Mouse (Mus musculus) ES-E14 (cell line): ENCODE measurements at regions not wholly inside any gene's neighbourhood (a gene's known extent, or its start where the extent isn't known, plus 50 kb on each side); places are given as distances from the start of the nearest gene placed in this dataset.

Experiments
- DNase-seq: peaks from one replicate; pipeline ENCODE4 v3.0.0-alpha.2; 2013; ENCODE audit warnings: low read depth, low spot score
- H3K27ac ChIP-seq: 2 replicates; pipeline ENCODE4 v1.5.1; 2012; ENCODE audit warnings: low read depth, mild to moderate bottlenecking, low read length, moderate library complexity, mixed read lengths; ENCODE audit not compliant: poor library complexity, insufficient read depth, severe bottlenecking
- H3K36me3 ChIP-seq: 2 replicates; pipeline ENCODE4 v1.6.1; 2012; ENCODE audit warnings: mild to moderate bottlenecking, low read length, moderate library complexity, mixed read lengths; ENCODE audit not compliant: control insufficient read depth, poor library complexity, insufficient read depth, severe bottlenecking
- H3K4me1 ChIP-seq, 2 experiments: fragments of 150-350 bp in 1 of 2; sonication (generic) in 1 of 2; 2 replicates each; pipeline ENCODE4 v1.6.1; 2012; ENCODE audit warnings: low read length in 2 of 2, mild to moderate bottlenecking in 1 of 2, mixed read lengths in 1 of 2; ENCODE audit not compliant: control insufficient read depth in 2 of 2, insufficient read depth in 2 of 2, poor library complexity in 1 of 2
- H3K4me3 ChIP-seq, 2 experiments: fragments of 150-350 bp in 1 of 2; sonication (generic) in 1 of 2; 2 replicates each; pipeline ENCODE4 v1.5.1; 2012; ENCODE audit warnings: low read length in 2 of 2, low read depth in 1 of 2, mild to moderate bottlenecking in 1 of 2, mixed read lengths in 1 of 2; ENCODE audit not compliant: insufficient read depth in 1 of 2, poor library complexity in 1 of 2, severe bottlenecking in 1 of 2
- H3K9ac ChIP-seq: 2 replicates; pipeline ENCODE4 v1.6.1; 2012; ENCODE audit warnings: low read depth, mild to moderate bottlenecking, low read length, mixed read lengths; ENCODE audit not compliant: poor library complexity, insufficient read depth, severe bottlenecking
- H3K9me3 ChIP-seq: fragments of 150-350 bp; sonication (generic); 2 replicates; pipeline ENCODE4 v1.6.1; 2012; ENCODE audit warnings: low read depth, mild to moderate bottlenecking, low read length; ENCODE audit not compliant: control insufficient read depth, insufficient read depth
- CHD2 ChIP-seq: IDR thresholded peaks from 2 replicates; pipeline ENCODE4 v1.6.1; 2014; ENCODE audit warnings: mild to moderate bottlenecking, low read depth, low read length, inconsistent platforms
- HCFC1 ChIP-seq: IDR thresholded peaks from 2 replicates; pipeline ENCODE4 v1.6.1; 2012; ENCODE audit warnings: low read length, inconsistent platforms, borderline replicate concordance; ENCODE audit not compliant: insufficient read depth
- MAFK ChIP-seq: IDR thresholded peaks from 2 replicates; pipeline ENCODE4 v1.6.1; 2014; ENCODE audit warnings: mild to moderate bottlenecking, low read depth, low read length, inconsistent platforms; ENCODE audit not compliant: insufficient read depth
- ZC3H11A ChIP-seq: IDR thresholded peaks from 2 replicates; pipeline ENCODE4 v1.6.1; 2012; ENCODE audit warnings: low read depth, mild to moderate bottlenecking, inconsistent platforms, low read length, borderline replicate concordance
- ZNF384 ChIP-seq: IDR thresholded peaks from 2 replicates; pipeline ENCODE4 v1.6.1; 2012; ENCODE audit warnings: low read depth, low read length, inconsistent platforms
- in situ Hi-C, 2 experiments: fragments of 600-800 bp; cut with MboI; formaldehyde crosslinking; loops; one replicate each; pipeline ENCODE4 v1.15.1; 2025; ENCODE audit warnings: low sequenced_read_pairs in 2 of 2, inconsistent platforms in 1 of 2; ENCODE audit not compliant: unreplicated experiment in 2 of 2

- no peaks in the 10 kb centered on the region for H3K4me1 ChIP-seq
- no peak overlapping the region for H3K27ac ChIP-seq
- TF ChIP-seq ZNF384: no peak
- no peak for TF ChIP-seq MAFK
- TF ChIP-seq ZC3H11A: no peak
- no peak for TF ChIP-seq CHD2
- no peak for TF ChIP-seq HCFC1
- DNase-seq: no peak
- no peaks in the 10 kb centered on the region for H3K9me3 ChIP-seq
- H3K4me3 ChIP-seq: no peak overlapping the region
- no peaks in the 10 kb centered on the region for H3K36me3 ChIP-seq
- in situ Hi-C loops: no loop called here
- no peak overlapping the region for H3K9ac ChIP-seq
Measured at GRCm38 (mm10) chr4:11895857-11896825, 84.9 kb downstream of the Gm10604 start.

GRCm38 (mm10) chr4:11893560-11894205, 87.4 kb downstream of the Gm10604 start:
- Histone ChIP-seq H3K4me1 (no peaks in the 10 kb centered on the region), H3K4me3 (no peak overlapping the region), H3K27ac (no peak overlapping the region), H3K9me3 (no peaks in the 10 kb centered on the region), H3K9ac (no peak overlapping the region), H3K36me3 (no peaks in the 10 kb centered on the region)
- no peak for DNase-seq
- in situ Hi-C loops: no loop called here
- TF ChIP-seq CHD2: no peak
- TF ChIP-seq HCFC1: no peak
- TF ChIP-seq MAFK: no peak
- no peak for TF ChIP-seq ZC3H11A
- no peak for TF ChIP-seq ZNF384

- Histone ChIP-seq H3K4me3 (no peak overlapping the region), H3K9me3 (no peaks in the 10 kb centered on the region), H3K9ac (no peak overlapping the region), H3K27ac (no peak overlapping the region), H3K4me1 (no peaks in the 10 kb centered on the region), H3K36me3 (no peaks in the 10 kb centered on the region)
- DNase-seq: no peak
- in situ Hi-C loops: no loop called here
- TF ChIP-seq CHD2 (no peak), ZNF384 (no peak), HCFC1 (no peak), ZC3H11A (no peak), MAFK (no peak)
Measured at GRCm38 (mm10) chr4:11889039-11889600, 91.9 kb downstream of the Gm10604 start.

- no peak for TF ChIP-seq ZNF384
- TF ChIP-seq MAFK: no peak
- TF ChIP-seq CHD2: no peak
- TF ChIP-seq HCFC1: no peak
- no peak for TF ChIP-seq ZC3H11A
- Histone ChIP-seq H3K36me3 (no peaks in the 10 kb centered on the region), H3K9ac (no peak overlapping the region), H3K4me3 (no peak overlapping the region), H3K4me1 (no peaks in the 10 kb centered on the region), H3K27ac (no peak overlapping the region), H3K9me3 (no peaks in the 10 kb centered on the region)
- no peak for DNase-seq
- in situ Hi-C loops: no loop called here
Measured at GRCm38 (mm10) chr4:11887377-11887776, 93.7 kb downstream of the Gm10604 start.
